Mouse (Mus musculus) limb, embryonic 15.5 days (tissue): ENCODE measurements around the gene Cyba. TPM values are rescaled to one million over a fixed set of nuclear protein-coding genes. Genes with fewer than 3 reads are reported as not detected.

Experiments used
- ATAC-seq: fragments of 200-750 bp; cut with Nextera tagmentation; 2 replicates; pipeline ENCODE4 v1.8.0; 2017; ENCODE audit warnings: low read depth, moderate TSS enrichment; ENCODE audit not compliant: insufficient number of reproducible peaks, low FRiP score, low TSS enrichment
- H3K27ac ChIP-seq: fragments of 300-500 bp; sonication (generic); 2 replicates; pipeline ENCODE4 v1.5.1; 2015; ENCODE audit warnings: moderate library complexity, mild to moderate bottlenecking, inconsistent platforms
- H3K27me3 ChIP-seq: fragments of 300-500 bp; sonication (generic); 2 replicates; pipeline ENCODE4 v1.6.1; 2015; ENCODE audit warnings: inconsistent platforms
- H3K36me3 ChIP-seq: fragments of 300-500 bp; sonication (generic); 2 replicates; pipeline ENCODE4 v1.6.1; 2015; ENCODE audit warnings: inconsistent platforms
- H3K4me1 ChIP-seq: fragments of 300-500 bp; sonication (generic); 2 replicates; pipeline ENCODE4 v1.6.1; 2015; ENCODE audit warnings: inconsistent platforms
- H3K4me2 ChIP-seq: fragments of 300-500 bp; sonication (generic); 2 replicates; pipeline ENCODE4 v1.6.1; 2015; ENCODE audit warnings: mild to moderate bottlenecking, inconsistent platforms
- H3K4me3 ChIP-seq: fragments of 300-500 bp; sonication (generic); 2 replicates; pipeline ENCODE4 v1.5.1; 2015; ENCODE audit warnings: mild to moderate bottlenecking, inconsistent platforms
- H3K9ac ChIP-seq: fragments of 300-500 bp; sonication (generic); 2 replicates; pipeline ENCODE4 v1.6.1; 2015; ENCODE audit warnings: inconsistent platforms
- H3K9me3 ChIP-seq: fragments of 300-500 bp; sonication (generic); 2 replicates; pipeline ENCODE4 v1.6.1; 2016; ENCODE audit warnings: inconsistent platforms
- WGBS: fragments of 180-500 bp; shearing (Covaris S2); methylation state at CpG from one replicate; pipeline ENCODE4 v1.1.7; 2015; 5-methylcytosine and 5-hydroxymethylcytosine counted together
- polyA plus RNA-seq: library from polyadenylated mRNA; unstranded; fragments of >200 nt; fragmentation: Nextera tagmentation; extraction: Ambion mirVana; gene quantifications from 2 replicates; pipeline ENCODE4 v1.2.1, GENCODE M21; 2015

The Cyba gene
- polyA plus RNA-seq = 183 and 190 TPM in 2 replicates

DNA sequence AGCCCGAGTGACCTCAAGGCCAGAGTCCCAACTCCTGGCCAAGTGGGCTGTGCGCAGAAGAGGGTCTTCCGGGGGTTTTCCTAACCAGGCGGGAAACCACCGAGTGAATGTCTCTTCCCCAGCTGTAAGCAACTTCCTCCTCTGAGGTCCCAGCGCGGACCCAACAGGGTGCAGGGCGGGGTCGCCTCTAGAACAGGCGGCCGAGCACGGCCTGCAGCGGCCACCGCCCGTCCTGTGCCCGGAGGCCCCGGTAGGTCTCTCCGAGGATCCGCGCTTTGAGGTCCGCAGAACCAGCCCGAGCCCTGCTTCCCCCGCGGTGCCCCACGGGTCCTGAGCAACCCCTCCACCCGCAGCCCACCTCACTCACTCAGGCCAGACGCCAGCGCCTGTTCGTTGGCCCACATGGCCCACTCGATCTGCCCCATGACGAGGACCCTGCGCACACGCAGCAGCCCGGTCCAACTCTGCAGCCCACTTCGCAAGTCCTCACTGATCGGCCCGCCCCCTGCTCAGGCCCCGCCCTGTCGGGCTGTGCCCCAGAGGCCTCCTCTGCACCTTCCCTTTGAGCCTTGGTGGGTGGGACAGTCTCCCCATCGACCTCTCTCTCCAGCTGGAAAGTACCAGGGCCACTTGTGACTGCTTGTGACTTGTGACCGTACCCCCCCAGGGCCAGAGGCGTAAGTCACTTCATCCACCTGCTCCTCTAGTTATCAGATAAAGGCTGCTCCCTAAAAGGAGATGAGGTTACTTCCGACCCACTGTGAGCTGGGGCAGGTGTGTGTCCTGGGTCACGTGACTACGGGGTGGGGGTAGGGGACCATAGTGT lies at the start of gene Cyba:
TSS of gene Cyba (minus strand) at position 488 of the 826 bp plus-strand sequence.
- peak within 1 kb of the TSS; percentile 60 for H3K9ac ChIP-seq
- H3K4me2 ChIP-seq = peak within 1 kb of the TSS; percentile 91
- 5% methylated on average over 45 of the region's 45 CpGs for WGBS
- peaks cover 27% of the 10 kb centered on the region for H3K4me1 ChIP-seq
- peak within 1 kb of the TSS; percentile 75 for H3K27ac ChIP-seq
- ATAC-seq = peak; percentile 71
- peak within 1 kb of the TSS; percentile 62 for H3K4me3 ChIP-seq
- H3K36me3 ChIP-seq = peaks cover 36% of the 10 kb centered on the region
- no peaks in the 10 kb centered on the region for H3K9me3 ChIP-seq
- H3K27me3 ChIP-seq = no peaks in the 10 kb centered on the region

GRCm38 (mm10) chr8:122482448-122482847 lies 49.7 kb upstream of the Cyba start:
- H3K4me1 ChIP-seq = no peaks in the 10 kb centered on the region
- H3K27ac ChIP-seq = no peak overlapping the region
- H3K9me3 ChIP-seq = no peaks in the 10 kb centered on the region
- H3K36me3 ChIP-seq = peaks cover 96% of the 10 kb centered on the region
- no peaks in the 10 kb centered on the region for H3K27me3 ChIP-seq
- no peak overlapping the region for H3K4me2 ChIP-seq
- WGBS = 94% methylated on average over 8 of the region's 8 CpGs
- ATAC-seq = no peak
- H3K9ac ChIP-seq = no peak overlapping the region
- H3K4me3 ChIP-seq = no peak overlapping the region

DNA sequence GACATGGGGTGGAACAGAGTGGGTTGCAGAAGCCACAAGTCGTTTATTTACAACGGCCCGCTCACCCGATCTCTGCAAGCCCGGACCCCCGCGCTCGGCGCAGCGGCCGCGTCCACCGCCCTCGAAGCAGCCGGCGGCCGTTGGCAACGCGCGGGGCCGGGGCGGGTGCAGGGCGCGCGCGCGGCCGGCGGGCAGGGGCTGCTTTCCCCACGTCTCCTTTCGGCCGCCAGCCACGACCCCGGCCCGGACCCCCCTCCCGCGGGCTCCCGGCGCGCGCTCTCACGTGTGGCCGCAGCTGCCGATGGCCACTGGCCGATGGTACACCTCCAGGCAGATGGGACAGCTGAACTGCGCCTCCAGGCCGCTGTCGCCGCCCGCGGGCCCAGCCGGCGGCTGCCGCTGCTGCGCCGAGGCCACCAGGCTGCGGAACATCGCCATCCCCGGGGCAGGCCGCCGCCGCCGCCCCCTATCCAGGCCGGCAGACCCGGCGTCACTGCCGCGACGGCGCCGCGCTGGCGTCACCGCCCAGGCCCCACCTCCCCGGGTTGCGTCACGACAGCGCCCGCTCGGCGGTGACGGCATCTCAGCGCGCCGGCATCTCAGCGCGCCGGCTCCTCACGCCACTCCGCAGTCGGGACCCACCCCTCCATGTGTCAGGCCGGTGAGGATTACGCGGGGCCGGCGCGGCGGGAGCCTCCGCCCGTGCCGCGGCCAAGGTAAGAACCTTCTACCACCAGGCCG lies 43.0 kb upstream of the Cyba start, which contains the start of the genes Rnf166 and Ctu2:
TSS of gene Rnf166 (minus strand) at position 485 of the 741 bp plus-strand sequence.
TSS of gene Ctu2 (plus strand) at position 564 of the 741 bp plus-strand sequence.
- under 1% methylated on average over 99 of the region's 103 CpGs for WGBS
- Histone ChIP-seq H3K4me2 (peak within 1 kb of the TSS; percentile 83), H3K36me3 (peaks cover 55% of the 10 kb centered on the region), H3K4me3 (peak within 1 kb of the TSS; percentile 100), H3K27ac (peak within 1 kb of the TSS; percentile 82), H3K9me3 (no peaks in the 10 kb centered on the region), H3K27me3 (no peaks in the 10 kb centered on the region), H3K4me1 (peaks cover 25% of the 10 kb centered on the region), H3K9ac (peak within 1 kb of the TSS; percentile 96)
- peak; percentile 85 for ATAC-seq

- Histone ChIP-seq H3K9ac (peak overlapping the region; percentile 96), H3K9me3 (no peaks in the 10 kb centered on the region), H3K4me3 (peak overlapping the region; percentile 100), H3K4me2 (peak overlapping the region; percentile 83), H3K4me1 (peaks cover 25% of the 10 kb centered on the region), H3K36me3 (peaks cover 55% of the 10 kb centered on the region), H3K27me3 (no peaks in the 10 kb centered on the region), H3K27ac (peak overlapping the region; percentile 33)
- 9% methylated on average over 16 of the region's 16 CpGs for WGBS
- ATAC-seq = no peak
These were observed 42.3 kb upstream of the Cyba start for GRCm38 (mm10) chr8:122474951-122475560.

- H3K9ac ChIP-seq = no peak overlapping the region
- 84% methylated on average over 8 of the region's 8 CpGs for WGBS
These were observed 41.2 kb upstream of the Cyba start for GRCm38 (mm10) chr8:122473911-122474421.

GRCm38 (mm10) chr8:122470691-122471090 lies 38.0 kb upstream of the Cyba start:
- Histone ChIP-seq H3K9me3 (no peaks in the 10 kb centered on the region), H3K4me1 (peaks cover 16% of the 10 kb centered on the region), H3K4me3 (no peak overlapping the region), H3K36me3 (peaks cover 74% of the 10 kb centered on the region), H3K4me2 (no peak overlapping the region), H3K27ac (no peak overlapping the region), H3K9ac (no peak overlapping the region), H3K27me3 (no peaks in the 10 kb centered on the region)
- ATAC-seq = no peak
- WGBS = 77% methylated on average over 5 of the region's 5 CpGs

More at GRCm38 (mm10) chr8:122473911-122474421, 41.2 kb upstream of the Cyba start:
- no peak overlapping the region for H3K4me2 ChIP-seq
- H3K27me3 ChIP-seq = no peaks in the 10 kb centered on the region
- peaks cover 55% of the 10 kb centered on the region for H3K36me3 ChIP-seq
- no peak for ATAC-seq
- no peak overlapping the region for H3K4me3 ChIP-seq
- H3K9me3 ChIP-seq = no peaks in the 10 kb centered on the region
- H3K27ac ChIP-seq = no peak overlapping the region
- peaks cover 25% of the 10 kb centered on the region for H3K4me1 ChIP-seq

- H3K27me3 ChIP-seq = no peaks in the 10 kb centered on the region
- no peak for ATAC-seq
- H3K9ac ChIP-seq = no peak overlapping the region
- no peaks in the 10 kb centered on the region for H3K9me3 ChIP-seq
- WGBS = 82% methylated on average over 10 of the region's 10 CpGs
- H3K27ac ChIP-seq = no peak overlapping the region
- H3K4me3 ChIP-seq = no peak overlapping the region
- no peak overlapping the region for H3K4me2 ChIP-seq
- peaks cover 81% of the 10 kb centered on the region for H3K36me3 ChIP-seq
- peaks cover 13% of the 10 kb centered on the region for H3K4me1 ChIP-seq
These were observed 37.2 kb upstream of the Cyba start for GRCm38 (mm10) chr8:122469965-122470364.

DNA sequence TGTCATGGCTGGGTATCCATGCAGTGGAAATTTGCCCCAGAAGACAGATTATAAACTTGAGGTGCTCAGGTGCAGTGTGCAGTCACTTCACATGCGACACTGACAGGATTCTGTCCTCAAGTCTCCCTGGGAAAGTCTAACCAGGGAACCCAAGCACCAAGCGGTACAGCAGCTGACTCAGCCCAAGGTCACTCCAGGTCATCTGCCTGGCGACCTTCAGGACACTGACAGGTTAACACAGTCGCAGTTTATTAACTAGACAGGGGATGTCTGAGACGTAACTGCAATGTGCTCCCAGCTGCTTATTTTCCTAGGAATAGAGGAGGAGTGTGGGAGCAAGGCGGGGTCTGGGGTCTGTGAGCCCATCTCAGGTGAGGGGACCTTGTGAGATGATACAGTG lies 36.7 kb upstream of the Cyba start:
- Histone ChIP-seq H3K27me3 (no peaks in the 10 kb centered on the region), H3K36me3 (peaks cover 81% of the 10 kb centered on the region), H3K4me3 (no peak overlapping the region), H3K4me1 (peaks cover 7% of the 10 kb centered on the region), H3K27ac (no peak overlapping the region), H3K9ac (no peak overlapping the region), H3K9me3 (no peaks in the 10 kb centered on the region), H3K4me2 (no peak overlapping the region)
- no peak for ATAC-seq
- WGBS = 84% methylated on average over 6 of the region's 6 CpGs

DNA sequence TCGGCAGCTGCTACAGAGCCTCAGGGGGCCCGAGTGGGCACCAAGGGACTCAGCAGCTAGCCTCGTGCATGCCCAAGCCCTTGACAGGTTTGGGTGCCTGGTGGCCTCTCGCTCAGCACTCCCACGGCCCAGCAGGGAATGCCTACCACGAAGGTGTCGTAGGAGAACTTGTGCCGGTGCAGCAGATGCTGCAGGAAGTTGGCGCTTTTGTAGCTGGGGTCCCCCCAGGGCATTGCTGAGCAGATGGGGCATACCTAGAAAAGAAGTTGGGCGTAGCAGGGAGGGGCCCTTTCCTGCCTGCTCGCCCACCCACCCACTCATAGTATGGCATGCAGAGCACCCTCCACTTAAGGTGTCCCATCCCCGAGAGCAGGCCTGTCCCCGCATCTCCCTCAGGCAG lies 35.1 kb upstream of the Cyba start:
- no peaks in the 10 kb centered on the region; the same call in 1 of the 2 replicates for H3K4me1 ChIP-seq
- no peaks in the 10 kb centered on the region for H3K9me3 ChIP-seq
- H3K27me3 ChIP-seq = peaks cover 9% of the 10 kb centered on the region
- ATAC-seq = no peak
- no peak overlapping the region for H3K9ac ChIP-seq
- no peak overlapping the region for H3K4me3 ChIP-seq
- 89% methylated on average over 13 of the region's 13 CpGs for WGBS
- no peak overlapping the region for H3K4me2 ChIP-seq
- peaks cover 74% of the 10 kb centered on the region for H3K36me3 ChIP-seq
- H3K27ac ChIP-seq = no peak overlapping the region

DNA sequence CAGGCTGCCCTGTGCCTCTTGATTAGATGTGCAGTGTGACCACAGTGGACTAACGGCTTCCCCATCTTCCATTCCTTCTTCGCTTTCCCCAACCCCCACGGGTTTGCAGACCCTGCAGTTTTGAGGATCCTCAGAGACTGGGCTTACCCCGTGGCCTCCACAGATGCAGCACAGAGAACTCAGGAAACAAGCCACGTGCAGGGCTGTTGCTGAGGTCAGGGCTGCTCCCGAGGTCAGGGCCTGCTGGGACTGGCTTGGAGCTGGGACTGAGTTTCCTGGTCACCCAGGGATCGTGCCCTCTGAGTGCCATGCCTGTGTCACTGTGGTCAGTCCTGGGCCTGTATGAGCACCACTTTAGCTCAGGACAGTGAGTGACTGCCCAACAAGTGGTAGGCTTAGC lies 32.3 kb upstream of the Cyba start:
- 61% methylated on average over 7 of the region's 7 CpGs for whole genome bisulfite sequencing
- Histone ChIP-seq H3K4me1 (peaks cover 20% of the 10 kb centered on the region), H3K4me3 (no peak overlapping the region), H3K27me3 (peaks cover 37% of the 10 kb centered on the region), H3K27ac (no peak overlapping the region), H3K9ac (no peak overlapping the region), H3K36me3 (peaks cover 50% of the 10 kb centered on the region), H3K4me2 (no peak overlapping the region), H3K9me3 (no peaks in the 10 kb centered on the region)
- no peak for ATAC-seq
